Mouse (Mus musculus) kidney, adult 11 months (tissue): ENCODE results near the gene Lcp1.

Experiments used
- DNase-seq: peaks from one replicate; pipeline ENCODE4 v3.0.0; 2022

The Lcp1 gene

GRCm38 (mm10) chr14:75177400-75177799 lies 46.5 kb downstream of the Lcp1 start:
- no peak for DNase-seq

DNA sequence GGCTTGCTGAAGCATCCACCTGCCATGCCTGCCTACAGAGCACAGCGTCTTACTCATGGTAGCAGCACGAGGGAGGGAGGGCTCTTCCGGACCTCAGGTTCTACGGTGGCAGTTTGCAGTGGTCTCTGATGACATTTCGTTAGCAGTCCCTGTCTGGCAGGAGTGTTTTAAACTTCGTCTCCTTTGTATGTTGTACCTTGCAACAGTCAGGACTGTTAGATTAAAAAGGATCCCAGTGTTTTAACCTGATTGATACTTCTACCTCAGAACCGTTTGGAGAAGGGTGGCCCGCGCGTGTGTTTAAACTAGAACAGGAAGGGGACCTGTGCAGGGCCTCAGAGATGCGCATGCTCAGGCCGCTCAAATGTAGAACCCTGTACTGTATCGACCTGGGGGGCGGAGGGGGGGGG lies 47.5 kb downstream of the Lcp1 start:
- DNase-seq: no peak

DNA sequence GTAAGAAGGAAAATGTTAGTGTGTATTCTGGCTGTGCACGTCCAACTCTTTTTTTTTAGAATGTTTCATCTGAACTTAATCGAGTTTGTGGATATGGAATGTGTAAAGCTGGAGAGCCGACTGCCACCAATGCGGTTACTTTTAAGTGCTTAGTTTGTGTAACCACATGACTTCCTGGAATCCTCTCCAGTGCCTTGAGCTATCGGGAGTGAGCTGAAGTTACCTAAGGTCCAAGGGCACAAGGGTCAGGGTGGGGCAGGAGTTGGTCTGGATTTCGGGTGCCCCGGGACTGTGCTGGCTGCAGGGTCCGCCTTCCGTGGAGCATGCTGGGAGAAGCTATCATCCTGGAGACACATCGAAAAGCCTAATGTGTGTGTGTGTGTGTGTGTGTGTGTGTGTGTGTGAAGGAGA lies 47.9 kb downstream of the Lcp1 start:
- DNase-seq: no peak

GRCm38 (mm10) chr14:75179255-75179963 lies 48.5 kb downstream of the Lcp1 start:
- DNase-seq: no peak

GRCm38 (mm10) chr14:75180551-75180978 lies 49.7 kb downstream of the Lcp1 start:
- no peak for DNase-seq

GRCm38 (mm10) chr14:75181062-75181935 lies 50.4 kb downstream of the Lcp1 start:
- DNase-seq: no peak

DNA sequence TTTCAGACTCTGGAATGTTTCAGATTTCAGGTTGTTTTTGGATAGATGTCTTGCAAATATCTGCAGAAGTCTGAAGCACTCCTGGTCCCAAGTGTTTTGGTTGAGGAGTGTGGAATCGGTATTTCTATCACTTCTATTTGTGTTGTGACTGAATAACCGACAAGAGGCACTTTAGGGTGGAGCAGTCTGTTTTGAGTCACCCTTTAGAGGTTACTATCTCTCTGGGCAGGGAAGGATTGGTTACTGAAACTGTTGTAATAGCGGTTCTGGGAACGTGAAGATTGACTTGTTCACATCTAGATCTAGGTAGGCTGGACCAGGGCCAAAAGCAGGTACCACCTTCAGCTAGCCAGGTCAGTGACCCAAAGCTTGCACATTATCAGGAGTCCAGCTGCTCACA lies 51.5 kb downstream of the Lcp1 start:
- DNase-seq: no peak

- no peak for DNase-seq
Measured at GRCm38 (mm10) chr14:75182831-75183230, 51.9 kb downstream of the Lcp1 start.

DNA sequence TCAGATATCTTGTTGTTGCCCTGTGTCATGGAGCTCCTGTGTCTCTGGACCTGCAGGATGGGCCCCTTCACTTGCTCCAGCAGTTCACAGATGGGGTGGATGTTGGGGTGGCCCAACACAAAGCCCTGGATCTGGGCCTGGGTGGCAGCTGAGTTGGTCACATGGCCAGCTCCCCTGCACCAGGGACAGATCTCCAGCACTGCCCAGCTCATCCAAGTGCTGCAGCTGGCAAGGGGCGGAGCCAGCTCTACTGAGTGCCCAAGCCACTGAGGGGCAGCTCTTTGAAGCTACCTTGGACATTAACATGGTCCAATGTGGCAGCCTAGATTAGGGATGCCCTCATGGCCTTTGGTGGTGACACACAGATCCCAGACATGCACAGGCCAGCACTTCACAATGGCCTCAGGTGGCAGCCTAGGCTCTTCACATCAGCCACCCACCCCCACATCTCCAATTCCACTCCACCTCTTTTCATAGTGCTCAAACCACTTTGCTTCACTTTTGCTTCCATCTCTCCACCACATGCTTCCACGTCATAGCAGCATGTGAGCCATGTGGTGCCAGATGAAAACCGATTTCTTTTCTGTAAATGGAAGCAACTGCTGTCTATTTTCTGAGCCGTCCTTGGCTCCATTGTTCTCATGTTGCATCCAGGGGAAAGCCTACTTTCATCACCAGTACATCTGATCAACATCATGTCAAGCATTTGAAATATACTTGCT lies 53.3 kb downstream of the Lcp1 start:
- DNase-seq: no peak

GRCm38 (mm10) chr14:75185796-75186594 lies 55.1 kb downstream of the Lcp1 start:
- no peak for DNase-seq

DNA sequence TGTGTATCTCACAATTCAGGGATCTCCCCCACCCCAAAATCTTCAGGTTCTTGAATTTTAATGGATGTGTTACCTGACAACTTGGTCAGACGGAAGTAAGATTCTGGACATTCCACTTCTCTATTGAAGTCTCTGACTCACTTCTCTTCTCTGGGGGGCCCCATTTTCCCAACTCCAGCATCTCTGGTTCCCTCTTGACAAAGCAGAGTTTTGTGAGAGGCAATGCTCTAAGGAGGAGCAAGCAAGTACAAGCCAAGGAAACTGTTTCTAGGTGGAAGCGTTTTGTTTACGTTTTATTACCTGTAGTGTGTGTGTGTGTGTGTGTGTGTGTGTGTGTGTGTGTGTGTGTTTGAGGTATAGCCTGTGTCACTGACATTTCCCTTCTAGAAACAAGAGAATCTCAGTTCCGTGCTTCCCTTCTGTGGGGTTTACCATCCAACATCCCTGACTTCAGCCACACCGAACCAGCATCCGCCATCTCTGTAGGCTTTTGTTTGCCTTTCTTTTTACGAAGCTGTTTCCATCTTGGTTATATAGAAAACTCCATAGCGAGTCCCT lies 56.0 kb downstream of the Lcp1 start:
- DNase-seq: no peak

- no peak for DNase-seq
Measured at GRCm38 (mm10) chr14:75188521-75188920, 57.6 kb downstream of the Lcp1 start.

GRCm38 (mm10) chr14:75189031-75189430 lies 58.1 kb downstream of the Lcp1 start:
- no peak for DNase-seq

GRCm38 (mm10) chr14:75190683-75191082 lies 59.8 kb downstream of the Lcp1 start:
- no peak for DNase-seq

DNA sequence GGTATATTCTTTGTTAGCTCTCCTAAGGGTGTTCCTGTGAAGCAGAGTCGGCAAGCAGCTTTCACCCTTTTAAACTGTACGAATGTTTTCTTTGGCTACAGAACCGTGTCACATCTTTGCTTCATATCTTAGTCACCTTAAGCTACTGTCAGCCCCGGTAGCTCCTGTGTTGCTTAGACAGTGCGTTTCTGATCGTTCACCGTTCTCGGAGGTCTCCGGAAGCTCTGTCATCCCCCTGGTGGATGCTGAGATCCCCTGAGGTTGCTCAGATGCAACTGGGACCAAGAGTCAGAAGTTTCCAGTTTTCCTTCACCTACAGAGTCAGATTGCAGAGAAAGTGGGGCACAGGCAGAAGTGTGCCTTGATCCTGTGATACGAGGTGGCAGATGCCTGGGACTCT lies 61.5 kb downstream of the Lcp1 start:
- DNase-seq: no peak

- no peak for DNase-seq
Measured at GRCm38 (mm10) chr14:75192858-75193257, 62.0 kb downstream of the Lcp1 start.

GRCm38 (mm10) chr14:75195530-75195929 lies 64.6 kb downstream of the Lcp1 start:
- no peak for DNase-seq

GRCm38 (mm10) chr14:75197027-75197426 lies 66.1 kb downstream of the Lcp1 start:
- DNase-seq: no peak

DNA sequence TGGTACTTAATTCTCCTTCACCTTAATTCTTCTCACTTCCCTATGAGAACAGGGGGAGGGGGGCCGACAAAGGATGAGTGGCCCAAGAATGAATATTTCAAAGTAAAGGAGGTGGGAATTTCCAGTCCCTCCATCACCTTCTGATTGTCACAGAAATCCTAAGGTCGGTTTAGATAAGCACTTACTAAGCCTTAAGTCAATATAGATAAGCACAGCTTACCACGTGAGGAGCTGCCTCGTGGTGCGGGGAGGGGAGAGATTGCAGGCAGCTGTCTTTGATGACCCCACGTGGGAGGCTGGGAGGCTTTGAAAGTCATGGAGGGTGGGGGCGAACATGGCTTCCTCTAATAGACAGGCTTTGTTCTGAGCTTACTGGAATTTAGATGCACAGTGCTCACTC lies 66.8 kb downstream of the Lcp1 start:
- DNase-seq: no peak

DNA sequence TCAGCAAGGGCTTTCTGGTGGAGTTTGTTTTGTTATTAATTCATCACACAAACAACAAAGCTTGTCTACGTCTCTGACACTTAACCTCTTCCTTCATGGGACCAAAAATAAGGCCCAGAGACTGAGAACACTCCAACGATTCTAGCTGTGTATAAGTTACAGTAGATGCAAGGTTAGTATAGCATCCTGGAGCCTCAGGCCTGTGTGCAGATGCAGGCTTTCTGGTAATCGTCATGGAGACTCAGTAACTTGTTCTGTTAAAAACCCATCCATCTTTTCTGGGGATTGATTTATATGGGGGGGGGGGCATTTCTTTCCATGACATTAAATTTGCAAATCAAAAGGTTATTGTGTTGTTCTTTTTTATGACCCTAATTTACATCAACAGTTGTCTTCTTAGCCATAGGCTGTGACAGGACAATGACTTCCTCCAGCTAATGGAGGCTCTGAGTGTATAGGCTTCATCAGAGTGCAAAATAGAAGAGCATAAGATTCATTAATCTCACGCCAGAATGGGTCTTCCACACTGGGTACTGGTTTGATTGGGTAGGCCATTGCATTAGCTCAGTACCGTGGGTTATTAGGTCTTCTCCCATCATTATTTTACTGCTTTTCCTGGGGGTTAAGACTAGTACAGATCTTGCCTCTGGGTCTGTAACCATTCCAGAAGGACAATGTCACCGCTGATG lies 74.6 kb downstream of the Lcp1 start:
- DNase-seq: no peak

DNA sequence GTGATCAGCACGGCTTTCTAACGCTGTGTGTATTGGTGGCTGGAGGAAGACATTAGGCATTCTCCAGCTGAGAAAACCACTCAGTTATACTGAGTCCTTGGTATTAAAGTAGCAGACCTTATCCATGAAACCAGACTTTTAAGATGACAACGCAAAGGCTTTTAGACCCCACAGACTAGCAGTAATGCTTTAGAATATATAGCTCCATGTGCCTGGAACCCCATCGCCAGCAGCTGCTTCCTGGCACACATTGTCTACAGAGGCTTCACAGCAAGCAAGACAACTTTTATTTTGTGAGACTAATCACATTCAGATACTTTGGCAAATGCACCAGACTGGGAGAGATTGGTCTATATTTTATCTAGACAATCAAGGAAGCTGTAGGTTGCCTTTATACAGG lies 75.4 kb downstream of the Lcp1 start:
- DNase-seq: no peak
